Mouse (Mus musculus) heart, postnatal 0 days (tissue): ENCODE data around the gene Zfp652. TPM values are rescaled to one million over a fixed set of nuclear protein-coding genes. Genes with fewer than 3 reads are reported as not detected.
A peak's percentile ranks its signal among the peaks of the same experiment; 100 is the strongest.

ENCODE experiments used
- ATAC-seq: fragments of 200-750 bp; cut with Nextera tagmentation; 2 replicates; pipeline ENCODE4 v1.8.0; 2017; ENCODE audit warnings: low read depth, moderate number of reproducible peaks, moderate library complexity; ENCODE audit not compliant: insufficient read depth
- DNase-seq: peaks from one replicate; pipeline ENCODE4 v3.0.0-alpha.2; 2016; ENCODE audit warnings: low spot score
- H3K27ac ChIP-seq: fragments of 300-500 bp; sonication (generic); 2 replicates; pipeline ENCODE4 v1.5.1; 2014; ENCODE audit warnings: low read depth, mild to moderate bottlenecking
- H3K27me3 ChIP-seq: fragments of 300-500 bp; sonication (generic); 2 replicates; pipeline ENCODE4 v1.6.1; 2014; ENCODE audit warnings: low read length, mixed read lengths; ENCODE audit not compliant: control insufficient read depth, insufficient read depth
- H3K36me3 ChIP-seq: fragments of 300-500 bp; sonication (generic); replicated peaks from 2 replicates; pipeline ENCODE4 v1.6.1; 2014; ENCODE audit warnings: low read length, mixed read lengths; ENCODE audit not compliant: control insufficient read depth, insufficient read depth
- H3K4me1 ChIP-seq: fragments of 300-500 bp; sonication (generic); 2 replicates; pipeline ENCODE4 v1.6.1; 2014; ENCODE audit warnings: antibody characterized with exemption; ENCODE audit not compliant: control insufficient read depth, insufficient read depth
- H3K4me2 ChIP-seq: fragments of 300-500 bp; sonication (generic); 2 replicates; pipeline ENCODE4 v1.6.1; 2014; ENCODE audit warnings: low read depth, mild to moderate bottlenecking, low read length, moderate library complexity
- H3K4me3 ChIP-seq: fragments of 300-500 bp; sonication (generic); 2 replicates; pipeline ENCODE4 v1.5.1; 2014; ENCODE audit warnings: low read depth, low read length
- H3K9ac ChIP-seq: fragments of 300-500 bp; sonication (generic); replicated peaks from 2 replicates; pipeline ENCODE4 v1.6.1; 2014; ENCODE audit warnings: low read depth, low read length, mixed read lengths
- H3K9me3 ChIP-seq: fragments of 300-500 bp; sonication (generic); replicated peaks from 2 replicates; pipeline ENCODE4 v1.6.1; 2016; ENCODE audit warnings: low read length; ENCODE audit not compliant: control insufficient read depth
- CTCF ChIP-seq: IDR thresholded peaks from 2 replicates; pipeline ENCODE4 v1.5.1; 2016; ENCODE audit warnings: antibody characterized with exemption, control low read depth, low read depth
- EP300 ChIP-seq: IDR thresholded peaks from 2 replicates; pipeline ENCODE4 v1.6.1; 2016; ENCODE audit warnings: antibody characterized with exemption, low read depth
- WGBS: fragments of 180-500 bp; shearing (Covaris S2); extraction: QIAGEN DNeasy Blood & Tissue Kit; methylation state at CpG from one replicate; pipeline ENCODE4 v1.1.7; 2014; 5-methylcytosine and 5-hydroxymethylcytosine counted together
- polyA plus RNA-seq: library from polyadenylated mRNA; unstranded; fragments of >200 nt; fragmentation: Nextera tagmentation; extraction: Ambion mirVana; gene quantifications from 2 replicates; pipeline ENCODE4 v1.2.1, GENCODE M21; 2015
- total RNA-seq: library from RNA; depleted of rRNA; stranded (reverse); fragments of >200 nt; gene quantifications from 2 replicates; pipeline ENCODE4 v1.2.3, GENCODE M21; 2014; ENCODE audit warnings: low replicate concordance

The Zfp652 gene
- total and polyA plus RNA-seq, 2 experiments from 2014 or later = 9.9 to 13.6 TPM

DNA sequence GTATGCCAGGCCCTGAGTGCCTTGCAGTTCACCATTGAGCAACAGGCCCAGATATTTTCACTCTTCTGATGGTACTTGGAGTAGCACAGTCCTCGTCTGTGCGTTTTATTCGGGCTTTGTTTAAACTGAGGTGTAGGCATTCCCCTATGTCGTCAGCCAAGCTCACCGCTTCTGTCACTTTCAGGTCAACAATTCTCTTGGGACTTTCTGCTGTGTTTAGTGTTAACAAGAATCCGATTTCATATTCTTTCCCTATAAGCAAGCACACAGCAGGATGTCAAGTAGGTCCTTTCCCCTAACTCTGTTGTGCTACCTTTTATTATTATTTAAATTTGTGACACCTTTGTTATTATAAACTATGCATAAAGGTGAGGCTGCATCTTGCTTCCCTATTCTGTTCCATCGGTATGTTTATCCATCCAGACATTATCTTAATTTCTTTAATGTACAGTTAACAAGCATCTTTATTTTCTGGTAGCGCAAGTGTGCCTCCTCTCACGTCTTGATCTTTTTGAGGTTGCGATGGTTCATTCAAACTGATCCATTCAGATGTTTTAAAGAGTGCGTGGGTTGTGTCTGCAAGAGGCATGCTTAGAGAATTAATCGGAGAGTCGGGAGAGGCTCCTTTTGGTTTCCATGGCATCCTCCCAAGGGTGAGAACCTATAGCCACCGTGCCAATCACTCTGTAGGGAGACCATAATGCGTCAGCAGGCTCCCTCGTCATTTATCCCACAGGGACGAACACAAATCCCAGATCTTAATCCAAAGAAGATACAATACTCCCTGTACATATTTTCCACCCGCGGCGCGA lies 145.4 kb downstream of the Zfp652 start:
- WGBS = 23% methylated on average over 21 of the region's 21 CpGs
- Histone ChIP-seq H3K9me3 (no peaks in the 10 kb centered on the region), H3K27ac (peak overlapping the region; percentile 87), H3K4me2 (peak overlapping the region; percentile 97), H3K36me3 (no peaks in the 10 kb centered on the region), H3K9ac (peak overlapping the region; percentile 77), H3K4me1 (0 out of 2 replicates have a peak, but pooled peaks cover 4% of the 10 kb centered on the region), H3K27me3 (no peaks in the 10 kb centered on the region), H3K4me3 (peak overlapping the region; percentile 79)
- no peak for ATAC-seq
- no peak for TF ChIP-seq CTCF
- no peak for DNase-seq

DNA sequence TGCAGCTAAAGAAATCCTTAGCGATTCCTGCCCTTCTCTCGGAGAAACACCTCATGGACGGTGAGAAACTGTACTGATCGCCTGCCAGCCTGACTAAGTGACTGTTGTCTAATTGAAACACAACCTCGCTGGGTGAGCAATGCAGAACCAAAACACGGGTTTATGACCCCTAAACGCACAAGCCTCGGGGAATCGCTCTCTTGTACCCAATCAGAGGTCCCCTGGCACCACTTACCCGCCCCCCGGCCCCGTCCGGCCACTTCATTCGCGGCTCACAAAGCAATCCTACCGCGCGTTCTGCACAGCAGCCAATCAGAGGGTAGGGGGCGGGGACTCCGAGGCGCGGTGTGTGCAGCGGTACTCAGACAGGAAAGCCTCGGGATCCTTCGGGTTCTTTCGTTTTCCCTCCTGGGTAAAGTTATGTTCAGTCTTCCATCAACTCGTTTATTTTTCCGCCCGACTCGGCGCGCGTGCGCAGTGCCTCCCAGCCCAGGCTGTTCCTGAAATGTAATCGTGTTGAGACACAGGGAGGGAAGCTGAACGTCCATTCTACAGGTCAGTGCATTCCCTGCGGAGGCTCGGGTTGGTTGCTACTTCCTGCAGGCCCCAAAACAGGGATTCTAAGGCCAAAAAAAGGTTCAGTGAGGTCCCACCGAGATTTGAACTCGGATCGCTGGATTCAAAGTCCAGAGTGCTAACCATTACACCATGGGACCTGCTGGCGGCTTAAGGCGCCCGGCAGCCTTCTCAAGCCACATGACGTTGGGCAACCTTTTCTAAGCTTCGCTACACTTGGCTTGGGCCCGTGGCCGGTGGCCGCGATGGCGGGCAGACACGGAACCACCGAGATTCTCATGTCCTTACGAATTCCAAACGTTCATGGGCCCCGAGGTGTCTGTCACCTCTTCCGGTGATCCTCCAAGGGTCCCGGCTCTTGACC lies 146.3 kb downstream of the Zfp652 start:
- Histone ChIP-seq H3K4me3 (peak overlapping the region; percentile 79), H3K27ac (peak overlapping the region; percentile 97), H3K36me3 (no peaks in the 10 kb centered on the region), H3K9ac (peak overlapping the region; percentile 77), H3K4me1 (0 out of 2 replicates have a peak, but pooled peaks cover 4% of the 10 kb centered on the region), H3K9me3 (no peaks in the 10 kb centered on the region), H3K27me3 (no peaks in the 10 kb centered on the region), H3K4me2 (peak overlapping the region; percentile 97)
- under 1% methylated on average over 58 of the region's 58 CpGs for whole genome bisulfite sequencing
- TF ChIP-seq EP300 = peak; percentile 65
- TF ChIP-seq CTCF = no peak
- peak; percentile 98 for DNase-seq
- ATAC-seq = peak; percentile 97

DNA sequence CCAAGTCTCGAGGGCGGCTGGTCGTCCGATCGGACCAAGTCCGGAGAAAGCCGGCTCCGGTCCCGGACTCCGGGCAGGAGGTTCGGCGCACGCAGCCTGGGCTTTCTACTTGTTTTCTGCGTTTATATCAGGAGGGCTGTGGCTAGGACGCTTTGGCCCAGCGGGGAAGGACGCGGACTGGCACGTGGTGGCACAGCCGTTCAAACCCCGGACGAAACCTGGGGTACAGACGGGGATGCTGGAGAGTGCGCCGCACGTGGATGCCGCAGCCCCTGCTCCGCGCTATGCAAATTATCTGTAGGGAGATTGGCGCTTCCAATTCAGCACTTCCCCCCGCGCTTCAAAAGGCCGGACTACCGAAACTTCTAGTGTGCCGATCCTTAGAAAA lies 147.0 kb downstream of the Zfp652 start:
- peak; percentile 10; the same call in 1 of the 2 replicates for TF ChIP-seq EP300
- no peak for TF ChIP-seq CTCF
- Histone ChIP-seq H3K4me3 (peak overlapping the region; percentile 79), H3K27me3 (no peaks in the 10 kb centered on the region), H3K4me2 (peak overlapping the region; percentile 97), H3K9me3 (no peaks in the 10 kb centered on the region), H3K9ac (peak overlapping the region; percentile 77), H3K36me3 (no peaks in the 10 kb centered on the region), H3K4me1 (0 out of 2 replicates have a peak, but pooled peaks cover 4% of the 10 kb centered on the region), H3K27ac (peak overlapping the region; percentile 97)
- peak; percentile 78 for DNase-seq
- ATAC-seq = peak; percentile 31
- WGBS = 1% methylated on average over 35 of the region's 35 CpGs

DNA sequence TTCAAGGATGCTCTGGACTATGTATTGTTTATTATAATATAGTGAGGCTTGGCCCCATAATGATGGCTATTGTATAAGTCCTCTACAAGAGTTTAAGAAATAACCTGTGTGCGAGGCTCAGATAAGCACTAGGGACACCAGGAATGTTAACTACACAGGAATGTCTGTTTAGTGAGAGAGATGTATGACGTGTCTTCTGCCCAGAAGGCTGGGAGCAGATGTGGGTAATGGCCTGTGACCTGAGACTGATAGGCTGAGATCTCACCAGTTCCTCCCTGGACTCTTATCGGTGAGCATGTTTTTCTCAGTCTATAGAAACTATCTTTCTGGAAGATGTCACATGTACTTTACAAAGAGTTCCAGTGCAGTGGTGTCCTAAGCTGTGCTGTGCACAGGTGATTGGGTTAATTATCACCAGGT lies 147.6 kb downstream of the Zfp652 start:
- Histone ChIP-seq H3K4me2 (peak overlapping the region; percentile 97), H3K27me3 (no peaks in the 10 kb centered on the region), H3K9me3 (no peaks in the 10 kb centered on the region), H3K4me1 (0 out of 2 replicates have a peak, but pooled peaks cover 4% of the 10 kb centered on the region), H3K27ac (no peak overlapping the region), H3K4me3 (peak overlapping the region; percentile 79), H3K9ac (peak overlapping the region; percentile 77; the same call in 1 of the 2 replicates), H3K36me3 (no peaks in the 10 kb centered on the region)
- DNase-seq = no peak
- TF ChIP-seq EP300 (no peak), CTCF (no peak)
- 24% methylated on average over 3 of the region's 3 CpGs for WGBS
- ATAC-seq = no peak

DNA sequence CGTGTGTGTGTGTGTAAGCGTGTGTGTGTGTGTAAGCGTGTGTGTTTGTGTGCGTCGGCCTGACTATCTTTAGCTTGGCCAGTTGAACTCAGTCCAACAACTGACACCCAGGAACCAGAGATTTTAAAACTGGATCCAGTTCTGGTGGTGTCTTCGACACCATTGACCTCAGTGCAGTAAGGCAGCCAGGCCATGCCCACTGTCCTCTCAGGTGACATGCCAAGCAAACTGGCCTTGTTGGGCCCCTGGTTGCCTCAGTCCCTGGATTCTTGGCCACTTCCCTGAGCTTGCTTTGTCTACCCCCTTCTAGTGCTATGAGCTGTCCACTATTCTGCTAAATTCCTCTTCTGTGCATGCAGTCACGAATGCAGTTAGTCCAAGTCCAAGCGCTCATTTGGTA lies 148.9 kb downstream of the Zfp652 start:
- H3K9me3 ChIP-seq = no peaks in the 10 kb centered on the region
- no peak overlapping the region for H3K4me3 ChIP-seq
- H3K9ac ChIP-seq = no peak overlapping the region
- DNase-seq (no peak), ATAC-seq (no peak)
- no peak overlapping the region for H3K27ac ChIP-seq
- H3K36me3 ChIP-seq = no peaks in the 10 kb centered on the region
- TF ChIP-seq EP300 (no peak), CTCF (no peak)
- H3K27me3 ChIP-seq = no peaks in the 10 kb centered on the region
- WGBS = 87% methylated on average over 8 of the region's 8 CpGs
- H3K4me2 ChIP-seq = no peak overlapping the region
- 0 out of 2 replicates have a peak, but pooled peaks cover 4% of the 10 kb centered on the region for H3K4me1 ChIP-seq
